Mouse (Mus musculus) embryonic facial prominence, embryonic 10.5 days (tissue): ENCODE measurements around the gene Clptm1. TPM values are rescaled to one million over a fixed set of nuclear protein-coding genes. Genes with fewer than 3 reads are reported as not detected.

Experiments
- DNase-seq: peaks from one replicate; pipeline ENCODE4 v3.0.0-alpha.2; 2017; ENCODE audit warnings: low spot score
- H3K27ac ChIP-seq: fragments of 300-500 bp; sonication (generic); replicated peaks from 2 replicates; pipeline ENCODE4 v1.5.1; 2016; ENCODE audit warnings: mild to moderate bottlenecking
- H3K27me3 ChIP-seq: fragments of 300-500 bp; sonication (generic); replicated peaks from 2 replicates; pipeline ENCODE4 v1.6.1; 2016; ENCODE audit warnings: low read depth, mild to moderate bottlenecking; ENCODE audit not compliant: poor library complexity, severe bottlenecking
- H3K36me3 ChIP-seq: fragments of 300-500 bp; sonication (generic); replicated peaks from 2 replicates; pipeline ENCODE4 v1.6.1; 2016; ENCODE audit warnings: mild to moderate bottlenecking, moderate library complexity
- H3K4me1 ChIP-seq: fragments of 300-500 bp; sonication (generic); 2 replicates; pipeline ENCODE4 v1.6.1; 2016
- H3K4me3 ChIP-seq: fragments of 300-500 bp; sonication (generic); 2 replicates; pipeline ENCODE4 v1.5.1; 2016; ENCODE audit warnings: mild to moderate bottlenecking, moderate library complexity
- H3K9me3 ChIP-seq: fragments of 300-500 bp; sonication (generic); 2 replicates; pipeline ENCODE4 v1.6.1; 2016; ENCODE audit warnings: mild to moderate bottlenecking
- WGBS: fragments of 180-500 bp; shearing (Covaris S2); methylation state at CpG from one replicate; pipeline ENCODE4 v1.1.7; 2016; 5-methylcytosine and 5-hydroxymethylcytosine counted together
- polyA plus RNA-seq: library from polyadenylated mRNA; unstranded; fragments of >200 nt; fragmentation: Nextera tagmentation; extraction: Ambion mirVana; gene quantifications from 2 replicates; pipeline ENCODE4 v1.2.1, GENCODE M21; 2016

Clptm1 gene
- polyA plus RNA-seq, 1 experiment from 2014 or later, result 82.7 TPM

GRCm38 (mm10) chr7:19698907-19699826 is 34.3 kb upstream of the Clptm1 start, which contains the start of gene Apoe:
Gene Apoe, minus strand, starts transcription at chr7:19699188.
- 2% methylated on average over 20 of the region's 20 CpGs for WGBS
- H3K4me1 ChIP-seq, result peaks cover 36% of the 10 kb centered on the region
- H3K9me3 ChIP-seq, result peaks cover 10% of the 10 kb centered on the region
- no peaks in the 10 kb centered on the region for H3K27me3 ChIP-seq
- H3K4me3 ChIP-seq, result peak within 1 kb of the TSS; percentile 57
- peaks cover 50% of the 10 kb centered on the region for H3K36me3 ChIP-seq
- peak within 1 kb of the TSS; percentile 73 for H3K27ac ChIP-seq
- peak; percentile 78 for DNase-seq

- peaks cover 44% of the 10 kb centered on the region for H3K4me1 ChIP-seq
- H3K27me3 ChIP-seq, result no peaks in the 10 kb centered on the region
- WGBS, result 3% methylated on average over 28 of the region's 28 CpGs
- peak overlapping the region; percentile 57 for H3K4me3 ChIP-seq
- peak; percentile 78 for DNase-seq
- peak overlapping the region; percentile 73 for H3K27ac ChIP-seq
- H3K36me3 ChIP-seq, result peaks cover 41% of the 10 kb centered on the region
- peaks cover 10% of the 10 kb centered on the region for H3K9me3 ChIP-seq
Measured at GRCm38 (mm10) chr7:19697949-19698906, 33.4 kb upstream of the Clptm1 start.

- H3K4me1 ChIP-seq, result peaks cover 56% of the 10 kb centered on the region
- H3K27me3 ChIP-seq, result no peaks in the 10 kb centered on the region
- H3K9me3 ChIP-seq, result peaks cover 11% of the 10 kb centered on the region
- H3K36me3 ChIP-seq, result peaks cover 23% of the 10 kb centered on the region
- H3K27ac ChIP-seq, result no peak overlapping the region
- H3K4me3 ChIP-seq, result no peak overlapping the region
- no peak for DNase-seq
- WGBS, result 92% methylated on average over 34 of the region's 34 CpGs
Measured at GRCm38 (mm10) chr7:19696336-19696873, 31.6 kb upstream of the Clptm1 start.

- H3K27me3 ChIP-seq, result no peaks in the 10 kb centered on the region
- no peak overlapping the region for H3K27ac ChIP-seq
- no peak for DNase-seq
- peaks cover 14% of the 10 kb centered on the region for H3K9me3 ChIP-seq
- no peak overlapping the region for H3K4me3 ChIP-seq
- 82% methylated on average over 6 of the region's 6 CpGs for WGBS
- H3K4me1 ChIP-seq, result peaks cover 54% of the 10 kb centered on the region
- peaks cover 21% of the 10 kb centered on the region for H3K36me3 ChIP-seq
Measured at GRCm38 (mm10) chr7:19695881-19696280, 31.0 kb upstream of the Clptm1 start.

- no peaks in the 10 kb centered on the region for H3K27me3 ChIP-seq
- no peak for DNase-seq
- peaks cover 14% of the 10 kb centered on the region for H3K9me3 ChIP-seq
- peaks cover 21% of the 10 kb centered on the region for H3K36me3 ChIP-seq
- WGBS, result 60% methylated on average over 8 of the region's 8 CpGs
- H3K4me3 ChIP-seq, result no peak overlapping the region
- peaks cover 48% of the 10 kb centered on the region for H3K4me1 ChIP-seq
- no peak overlapping the region for H3K27ac ChIP-seq
Measured at GRCm38 (mm10) chr7:19695213-19695594, 30.4 kb upstream of the Clptm1 start.

GRCm38 (mm10) chr7:19694336-19695212 is 29.7 kb upstream of the Clptm1 start:
- Histone ChIP-seq H3K27ac (no peak overlapping the region), H3K4me1 (peaks cover 45% of the 10 kb centered on the region), H3K9me3 (peaks cover 14% of the 10 kb centered on the region), H3K27me3 (no peaks in the 10 kb centered on the region), H3K4me3 (no peak overlapping the region), H3K36me3 (peaks cover 21% of the 10 kb centered on the region)
- no peak for DNase-seq
- WGBS, result 84% methylated on average over 10 of the region's 10 CpGs

- WGBS, result 32% methylated on average over 10 of the region's 10 CpGs
- Histone ChIP-seq H3K4me3 (no peak overlapping the region), H3K36me3 (peaks cover 21% of the 10 kb centered on the region), H3K27ac (peak overlapping the region; percentile 71), H3K27me3 (no peaks in the 10 kb centered on the region), H3K4me1 (peaks cover 34% of the 10 kb centered on the region), H3K9me3 (peaks cover 14% of the 10 kb centered on the region)
- peak; percentile 52 for DNase-seq
Measured at GRCm38 (mm10) chr7:19693421-19693820, 28.6 kb upstream of the Clptm1 start.

GRCm38 (mm10) chr7:19691873-19692865 is 27.3 kb upstream of the Clptm1 start, which contains the start of gene Apoc1:
Gene Apoc1, minus strand, starts transcription at chr7:19692660.
- Histone ChIP-seq H3K36me3 (peaks cover 16% of the 10 kb centered on the region), H3K9me3 (peaks cover 14% of the 10 kb centered on the region), H3K27ac (peak within 1 kb of the TSS; percentile 71), H3K4me3 (peak within 1 kb of the TSS; percentile 4), H3K27me3 (no peaks in the 10 kb centered on the region), H3K4me1 (peaks cover 26% of the 10 kb centered on the region)
- DNase-seq, result no peak
- WGBS, result 49% methylated on average over 28 of the region's 28 CpGs

GRCm38 (mm10) chr7:19691434-19691833 is 26.6 kb upstream of the Clptm1 start:
- DNase-seq, result no peak
- H3K4me3 ChIP-seq, result peak overlapping the region; percentile 18; the same call in 1 of the 2 replicates
- H3K27me3 ChIP-seq, result no peaks in the 10 kb centered on the region
- peaks cover 33% of the 10 kb centered on the region for H3K4me1 ChIP-seq
- no peak overlapping the region for H3K27ac ChIP-seq
- H3K36me3 ChIP-seq, result peaks cover 9% of the 10 kb centered on the region
- peaks cover 7% of the 10 kb centered on the region for H3K9me3 ChIP-seq
- WGBS, result 76% methylated on average over 6 of the region's 6 CpGs

GRCm38 (mm10) chr7:19690845-19691244 is 26.0 kb upstream of the Clptm1 start:
- H3K4me3 ChIP-seq, result no peak overlapping the region
- WGBS, result 90% methylated on average over 4 of the region's 4 CpGs
- no peak overlapping the region for H3K27ac ChIP-seq
- 0 out of 2 replicates have a peak, but pooled peaks cover 3% of the 10 kb centered on the region for H3K9me3 ChIP-seq
- DNase-seq, result no peak
- peaks cover 3% of the 10 kb centered on the region for H3K36me3 ChIP-seq
- H3K4me1 ChIP-seq, result peaks cover 37% of the 10 kb centered on the region
- H3K27me3 ChIP-seq, result no peaks in the 10 kb centered on the region
